Mouse (Mus musculus): ENCODE measurements around the gene Tmem63b. TPM values are rescaled to one million over a fixed set of nuclear protein-coding genes. Genes with fewer than 3 reads are reported as not detected.
A peak's percentile ranks its signal among the peaks of the same experiment; 100 is the strongest.

Tmem63b gene
- polyA plus RNA-seq (2012; ENCODE audit: insufficient read depth, low replicate concordance): 22.7 and 26.5 TPM in 2 replicates

DNA sequence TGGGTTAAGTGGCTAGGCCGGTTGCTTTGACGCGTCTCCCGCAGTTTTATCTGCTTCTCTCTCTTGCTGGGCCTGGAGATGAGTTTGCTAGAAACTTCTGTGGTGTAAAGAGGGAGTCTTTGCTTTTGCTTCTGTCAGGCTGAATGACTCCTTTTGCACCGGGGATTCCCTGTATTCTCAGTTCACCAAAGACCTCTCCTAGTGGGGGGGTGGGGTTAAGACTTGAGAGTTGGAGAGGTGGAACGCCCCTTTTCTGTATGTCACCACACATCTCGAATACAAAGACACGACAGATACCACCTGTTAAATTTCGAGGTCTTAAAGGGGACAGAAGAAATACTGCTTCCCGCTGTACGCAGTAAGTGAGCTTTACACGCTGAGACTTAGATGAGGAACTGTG is at the start of gene Tmem63b:
TSS of gene Tmem63b (minus strand) at position 190 of the 400 bp plus-strand sequence.
- Histone ChIP-seq H3K9me3 (no peaks in the 10 kb centered on the region), H3K36me3 (replicated peaks; ENCODE audit: low read length) (peaks cover 19% of the 10 kb centered on the region), H3K4me3 (replicated peaks) (peak within 1 kb of the TSS; percentile 97), H3K4me1 (peaks cover 54% of the 10 kb centered on the region), H3K27me3 (replicated peaks) (no peaks in the 10 kb centered on the region)
- TF ChIP-seq FLI1 (IDR thresholded peaks at IDR 0.05; ENCODE audit: low read length): no peak
- TF ChIP-seq GATA1 (IDR thresholded peaks at IDR 0.05; ENCODE audit: borderline replicate concordance, low read length): no peak; the same call in 2 of the 3 replicates

DNA sequence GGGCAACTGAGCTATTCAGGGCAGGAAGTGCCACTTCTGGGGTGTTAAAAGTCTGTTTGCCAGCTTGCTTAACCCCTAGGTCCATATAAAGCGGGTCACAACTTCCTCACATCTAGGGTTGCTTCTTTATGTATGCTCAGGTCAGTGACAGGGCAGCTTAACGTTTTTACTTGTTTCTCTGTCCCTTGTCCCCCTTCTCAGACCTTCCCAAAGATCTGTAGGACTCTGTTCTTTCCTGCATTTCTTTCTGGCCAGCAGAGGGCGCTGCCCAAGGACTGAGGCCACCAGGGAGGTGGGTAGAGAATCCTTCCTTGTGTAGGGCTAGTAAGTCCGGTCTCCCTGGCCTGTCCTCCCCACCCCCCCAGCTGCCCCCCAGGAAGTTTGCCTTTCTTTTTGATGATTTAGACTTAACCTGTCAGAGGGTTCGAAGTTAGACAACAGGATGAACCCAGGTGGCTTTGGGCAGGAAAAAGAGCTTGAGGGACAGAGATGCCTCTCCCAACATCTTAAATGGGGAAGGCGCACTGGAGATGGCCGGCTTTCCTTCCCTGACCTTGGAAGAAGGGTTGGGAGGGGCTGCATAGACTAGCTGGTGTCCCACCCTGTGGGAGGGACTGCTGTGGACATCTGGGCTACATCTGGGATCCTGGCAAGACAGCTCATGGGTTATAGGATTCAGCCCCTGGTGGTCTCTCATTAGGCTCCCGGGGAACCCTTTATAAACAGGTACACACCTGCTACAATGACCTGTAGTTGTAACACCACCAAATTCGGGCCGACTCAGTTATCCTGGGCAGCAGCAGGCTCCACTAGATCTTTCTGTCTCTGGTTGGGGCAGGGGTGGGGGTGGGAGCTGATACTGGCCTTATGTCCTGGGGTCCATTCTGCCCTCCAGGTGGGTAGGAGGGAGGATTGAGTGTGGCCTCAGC is 48.9 kb upstream of the Tmem63b start:
- TF ChIP-seq GATA1 (IDR thresholded peaks at IDR 0.05; ENCODE audit: borderline replicate concordance, low read length): no peak
- no peak for TF ChIP-seq FLI1 (IDR thresholded peaks at IDR 0.05; ENCODE audit: low read length)
- Histone ChIP-seq H3K9me3 (no peaks in the 10 kb centered on the region), H3K36me3 (replicated peaks; ENCODE audit: low read length) (peaks cover 9% of the 10 kb centered on the region), H3K4me1 (peaks cover 67% of the 10 kb centered on the region), H3K4me3 (replicated peaks) (peak overlapping the region; percentile 94), H3K27me3 (replicated peaks) (peaks cover 14% of the 10 kb centered on the region)

DNA sequence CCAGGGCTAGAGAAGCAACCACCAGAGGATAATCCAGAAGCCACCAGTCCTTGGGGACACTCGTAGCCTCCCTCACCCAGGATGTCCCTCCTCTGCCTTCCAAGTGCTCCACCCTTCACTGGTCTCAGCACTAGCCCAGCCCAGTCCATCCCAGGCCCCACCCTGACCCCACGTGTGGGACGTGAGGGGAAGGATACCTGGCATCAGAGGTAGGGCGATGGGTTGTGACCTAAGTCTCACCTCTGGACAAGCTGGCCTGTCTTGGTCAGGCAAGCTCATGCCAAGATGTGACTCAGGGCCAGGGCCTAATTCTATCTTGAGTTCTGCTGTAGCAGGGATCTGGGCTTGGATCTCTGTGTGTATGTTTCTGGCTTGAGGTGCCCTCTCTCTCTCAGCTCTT is 48.2 kb upstream of the Tmem63b start:
- peaks cover 20% of the 10 kb centered on the region for H3K27me3 ChIP-seq (replicated peaks)
- peak overlapping the region; percentile 94 for H3K4me3 ChIP-seq (replicated peaks)
- H3K9me3 ChIP-seq: no peaks in the 10 kb centered on the region
- TF ChIP-seq GATA1 (IDR thresholded peaks at IDR 0.05; ENCODE audit: borderline replicate concordance, low read length) (no peak), FLI1 (IDR thresholded peaks at IDR 0.05; ENCODE audit: low read length) (no peak)
- peaks cover 67% of the 10 kb centered on the region for H3K4me1 ChIP-seq
- peaks cover 4% of the 10 kb centered on the region for H3K36me3 ChIP-seq (replicated peaks; ENCODE audit: low read length)

DNA sequence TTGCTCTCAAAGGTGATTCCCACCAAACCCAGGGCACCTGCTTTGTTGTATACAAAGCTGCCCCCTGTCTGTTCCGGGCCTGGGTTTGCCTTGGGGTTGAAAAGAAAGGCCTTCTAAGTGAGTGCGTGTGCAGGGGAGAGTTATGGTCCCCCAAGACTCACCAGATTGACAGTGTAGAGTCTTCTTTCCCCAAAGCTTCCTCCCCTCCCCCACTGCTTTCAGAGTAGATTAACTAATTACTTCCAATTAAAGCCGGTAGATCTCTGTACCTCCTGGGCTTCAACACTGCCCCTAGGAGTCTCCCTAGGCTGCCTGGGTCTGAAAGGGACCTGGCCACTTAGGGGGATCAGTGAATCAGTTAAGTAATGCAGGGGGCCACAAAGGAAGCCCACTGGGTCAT is 47.6 kb upstream of the Tmem63b start:
- peaks cover 67% of the 10 kb centered on the region for H3K4me1 ChIP-seq
- H3K9me3 ChIP-seq: no peaks in the 10 kb centered on the region
- H3K4me3 ChIP-seq (replicated peaks): peak overlapping the region; percentile 94
- H3K27me3 ChIP-seq (replicated peaks): peaks cover 25% of the 10 kb centered on the region
- peaks cover 2% of the 10 kb centered on the region for H3K36me3 ChIP-seq (replicated peaks; ENCODE audit: low read length)
- TF ChIP-seq GATA1 (IDR thresholded peaks at IDR 0.05; ENCODE audit: borderline replicate concordance, low read length) (no peak), FLI1 (IDR thresholded peaks at IDR 0.05; ENCODE audit: low read length) (no peak)

DNA sequence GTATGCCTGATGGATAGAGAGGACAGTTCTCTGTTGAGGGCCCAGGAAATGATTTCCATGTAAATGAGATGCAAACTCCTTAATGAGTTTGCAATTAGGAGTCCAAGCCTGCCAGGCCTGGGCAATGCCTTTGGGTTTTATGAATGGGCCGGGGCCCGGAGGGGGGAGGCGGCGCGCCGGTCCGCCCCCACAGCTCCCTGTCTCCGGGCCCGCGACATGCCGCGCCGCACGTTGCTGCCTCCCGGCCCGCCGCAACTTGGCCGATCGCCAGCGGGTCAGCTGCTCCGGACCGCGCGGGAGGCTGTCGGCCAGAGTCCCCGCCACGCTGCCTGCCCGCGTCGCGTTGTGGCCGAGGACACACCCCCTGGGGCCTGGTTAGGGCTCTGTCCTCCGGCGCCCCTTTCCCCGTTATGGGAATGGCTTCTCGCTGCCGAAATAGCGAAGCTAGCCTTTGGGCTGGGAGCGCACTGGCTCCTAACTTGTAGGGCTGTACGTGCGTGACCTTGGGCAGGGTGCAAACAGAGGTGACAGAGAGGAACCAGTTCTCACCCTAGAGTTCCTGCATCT is 47.1 kb upstream of the Tmem63b start, which contains the start of gene 1600014C23Rik:
TSS of gene 1600014C23Rik (minus strand) at position 110 of the 567 bp plus-strand sequence.
- Histone ChIP-seq H3K27me3 (replicated peaks) (peaks cover 28% of the 10 kb centered on the region), H3K9me3 (no peaks in the 10 kb centered on the region), H3K4me3 (replicated peaks) (peak within 1 kb of the TSS; percentile 94), H3K4me1 (peaks cover 67% of the 10 kb centered on the region), H3K36me3 (replicated peaks; ENCODE audit: low read length) (no peaks in the 10 kb centered on the region)
- TF ChIP-seq GATA1 (IDR thresholded peaks at IDR 0.05; ENCODE audit: borderline replicate concordance, low read length) (no peak), FLI1 (IDR thresholded peaks at IDR 0.05; ENCODE audit: low read length) (no peak)

DNA sequence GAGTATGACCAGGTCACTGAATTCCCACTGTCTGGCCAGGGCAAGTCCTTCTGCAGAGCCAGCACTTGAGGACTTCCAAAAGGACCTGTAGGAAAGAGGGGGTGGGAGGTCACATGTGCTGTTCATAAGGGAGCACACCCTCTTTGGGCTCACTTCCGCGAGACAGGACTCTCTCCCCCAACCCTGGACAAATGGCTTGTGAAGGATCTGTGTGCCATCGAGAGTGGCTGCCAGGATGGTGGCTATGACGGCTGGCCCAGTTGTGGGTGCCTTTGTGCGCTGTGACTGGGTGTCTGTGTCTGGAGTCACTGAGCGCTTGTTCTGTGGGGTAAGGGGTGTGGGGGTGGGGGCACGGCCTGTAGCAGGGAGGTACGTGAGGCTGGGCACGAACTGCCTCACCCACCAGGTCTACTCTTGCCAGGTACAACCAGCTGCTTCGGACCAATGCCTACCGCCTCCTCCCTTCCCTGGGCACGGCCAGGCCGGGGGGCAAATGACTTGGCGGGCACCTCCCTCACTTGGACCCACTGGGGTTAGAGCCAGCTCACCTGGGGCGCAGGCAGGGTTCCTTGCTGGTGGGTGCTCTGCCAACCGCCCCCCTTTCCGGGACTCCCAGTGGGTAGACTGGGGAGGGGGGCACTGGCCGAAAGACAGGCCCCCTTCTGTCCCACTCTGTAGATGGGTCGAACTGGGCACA is 46.5 kb upstream of the Tmem63b start:
- Histone ChIP-seq H3K4me3 (replicated peaks) (peak overlapping the region; percentile 89), H3K27me3 (replicated peaks) (peaks cover 30% of the 10 kb centered on the region), H3K9me3 (no peaks in the 10 kb centered on the region), H3K4me1 (peaks cover 72% of the 10 kb centered on the region), H3K36me3 (replicated peaks; ENCODE audit: low read length) (no peaks in the 10 kb centered on the region)
- no peak for TF ChIP-seq FLI1 (IDR thresholded peaks at IDR 0.05; ENCODE audit: low read length)
- TF ChIP-seq GATA1 (IDR thresholded peaks at IDR 0.05; ENCODE audit: borderline replicate concordance, low read length): no peak

DNA sequence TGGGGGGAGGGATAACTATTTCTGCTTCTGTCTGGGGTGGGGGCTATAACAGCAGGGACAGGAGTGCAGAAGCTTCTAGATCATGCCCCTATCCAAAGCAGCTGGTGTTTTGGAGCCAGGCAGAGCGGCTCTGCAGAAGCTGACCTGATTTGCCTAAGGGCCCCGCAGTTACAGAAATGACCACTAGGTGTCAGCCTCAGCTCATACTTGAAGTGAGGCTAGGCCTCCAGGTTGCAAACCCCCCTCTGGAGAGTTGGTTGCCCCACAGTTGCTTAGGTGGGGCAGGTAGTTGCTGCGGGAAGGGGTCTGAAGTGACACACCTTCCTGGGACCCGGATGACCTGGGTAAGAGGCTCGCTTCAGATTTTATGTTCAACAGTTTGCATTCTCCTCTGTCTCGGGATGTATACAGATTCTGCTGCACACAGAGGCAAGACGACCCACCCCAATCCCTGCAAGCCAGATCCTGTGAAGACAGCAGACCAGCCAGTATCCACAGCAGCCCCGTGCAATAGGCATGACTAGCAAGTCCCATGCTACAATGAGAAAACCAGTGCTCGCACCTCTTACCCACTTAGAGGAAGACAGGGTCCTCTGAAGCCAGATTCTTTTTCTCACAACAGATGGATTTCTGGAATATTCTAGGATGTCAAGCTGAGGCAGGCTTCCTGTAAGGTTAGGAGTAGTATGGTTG is 44.6 kb upstream of the Tmem63b start:
- H3K9me3 ChIP-seq: no peaks in the 10 kb centered on the region
- peak overlapping the region; percentile 33 for H3K4me3 ChIP-seq (replicated peaks)
- peaks cover 74% of the 10 kb centered on the region for H3K4me1 ChIP-seq
- no peaks in the 10 kb centered on the region for H3K36me3 ChIP-seq (replicated peaks; ENCODE audit: low read length)
- TF ChIP-seq GATA1 (IDR thresholded peaks at IDR 0.05; ENCODE audit: borderline replicate concordance, low read length): no peak
- TF ChIP-seq FLI1 (IDR thresholded peaks at IDR 0.05; ENCODE audit: low read length): no peak
- H3K27me3 ChIP-seq (replicated peaks): peaks cover 30% of the 10 kb centered on the region

DNA sequence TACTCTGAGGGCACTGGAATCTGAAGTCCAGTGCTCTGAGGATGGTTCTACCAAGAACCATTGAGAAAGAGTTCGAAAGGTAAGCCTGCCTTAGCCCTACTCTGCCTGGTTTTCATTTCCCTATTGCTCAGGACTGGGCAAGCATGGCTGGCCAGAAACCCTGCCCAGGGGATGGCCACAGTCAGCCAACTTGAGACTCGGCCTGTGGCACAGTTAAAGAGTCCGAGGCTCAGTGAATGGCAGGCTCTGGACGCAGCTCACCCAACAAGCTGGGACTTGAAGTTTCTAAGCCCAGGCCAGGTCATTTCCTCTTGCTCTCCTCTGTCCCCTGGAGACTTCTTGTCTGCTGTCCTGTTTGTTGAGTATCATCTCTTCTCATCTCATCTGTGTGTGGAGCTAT is 44.0 kb upstream of the Tmem63b start:
- Histone ChIP-seq H3K4me1 (peaks cover 74% of the 10 kb centered on the region), H3K4me3 (replicated peaks) (no peak overlapping the region), H3K36me3 (replicated peaks; ENCODE audit: low read length) (no peaks in the 10 kb centered on the region), H3K27me3 (replicated peaks) (peaks cover 30% of the 10 kb centered on the region), H3K9me3 (no peaks in the 10 kb centered on the region)
- TF ChIP-seq GATA1 (IDR thresholded peaks at IDR 0.05; ENCODE audit: borderline replicate concordance, low read length): no peak
- no peak for TF ChIP-seq FLI1 (IDR thresholded peaks at IDR 0.05; ENCODE audit: low read length)

DNA sequence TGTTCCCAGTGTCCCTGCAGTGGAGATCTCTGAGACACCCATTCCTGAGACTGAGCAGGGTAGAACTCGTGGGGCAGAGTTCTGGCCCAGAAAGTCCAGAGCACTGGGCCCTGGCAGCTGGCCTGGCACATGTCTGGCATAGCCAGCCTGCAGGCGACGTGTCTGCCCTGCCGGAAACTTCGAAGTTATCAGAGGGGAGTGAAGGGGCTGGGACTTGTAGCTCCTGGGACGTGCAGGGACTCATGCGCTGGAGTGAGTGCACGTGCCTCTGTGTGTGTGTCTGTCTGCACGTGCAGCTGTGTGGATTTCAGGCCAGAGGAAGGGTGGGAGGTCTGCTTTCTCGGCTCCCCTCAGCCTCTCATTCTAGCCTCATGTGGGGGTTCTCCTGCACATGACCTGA is 42.7 kb upstream of the Tmem63b start:
- TF ChIP-seq FLI1 (IDR thresholded peaks at IDR 0.05; ENCODE audit: low read length) (no peak), GATA1 (IDR thresholded peaks at IDR 0.05; ENCODE audit: borderline replicate concordance, low read length) (no peak)
- H3K27me3 ChIP-seq (replicated peaks): peaks cover 39% of the 10 kb centered on the region
- no peaks in the 10 kb centered on the region for H3K9me3 ChIP-seq
- H3K4me1 ChIP-seq: peaks cover 64% of the 10 kb centered on the region
- no peak overlapping the region for H3K4me3 ChIP-seq (replicated peaks)
- no peaks in the 10 kb centered on the region for H3K36me3 ChIP-seq (replicated peaks; ENCODE audit: low read length)

All from megakaryocyte, embryonic 14.5 days (primary cell).